Mouse (Mus musculus): ENCODE results near the gene Tmem121b. TPM values are rescaled to one million over a fixed set of nuclear protein-coding genes. Genes with fewer than 3 reads are reported as not detected.

The Tmem121b gene
- total and polyA plus RNA-seq, 3 experiments = 0.05 TPM; not detected in 2

- no peaks in the 10 kb centered on the region for H3K9me3 ChIP-seq (replicated peaks)
- no peak for TF ChIP-seq GATA2 (IDR thresholded peaks at IDR 0.05; ENCODE audit: borderline replicate concordance, low read depth, low read length)
- no peak for TF ChIP-seq CTCF (IDR thresholded peaks at IDR 0.05; ENCODE audit: low read depth, low read length)
- no peak for TF ChIP-seq TAL1 (conservative IDR thresholded peaks at IDR 0.05; ENCODE audit: low read depth, low read length)
- no peak for TF ChIP-seq POLR2AphosphoS5 (IDR thresholded peaks at IDR 0.05; ENCODE audit: insufficient replicate concordance, low read depth, low read length)
- TF ChIP-seq GATA1 (IDR thresholded peaks at IDR 0.05; ENCODE audit: borderline replicate concordance, low read length) = no peak
- ATAC-seq (ENCODE audit: extremely low read depth, insufficient number of reproducible peaks, low FRiP score, poor library complexity, severe bottlenecking) = no peak
- peaks cover 13% of the 10 kb centered on the region for H3K27me3 ChIP-seq (ENCODE audit: insufficient read depth, low read length)
- H3K36me3 ChIP-seq (replicated peaks) = peaks cover 14% of the 10 kb centered on the region
- no peak overlapping the region for H3K4me3 ChIP-seq (ENCODE audit: low read depth, low read length)
- DNase-seq (ENCODE audit: low spot score) = no peak
- H3K4me1 ChIP-seq (ENCODE audit: insufficient read depth, low read depth, low read length) = peaks cover 35% of the 10 kb centered on the region
Measured at GRCm38 (mm10) chr6:120532594-120532993, 39.0 kb upstream of the Tmem121b start.

- Histone ChIP-seq H3K4me3 (ENCODE audit: low read depth, low read length) (peak within 1 kb of the TSS; percentile 89), H3K4me1 (ENCODE audit: insufficient read depth, low read depth, low read length) (peaks cover 38% of the 10 kb centered on the region), H3K27me3 (ENCODE audit: insufficient read depth, low read length) (peaks cover 13% of the 10 kb centered on the region), H3K36me3 (replicated peaks) (peaks cover 23% of the 10 kb centered on the region), H3K9me3 (replicated peaks) (no peaks in the 10 kb centered on the region)
- ATAC-seq (ENCODE audit: extremely low read depth, insufficient number of reproducible peaks, low FRiP score, poor library complexity, severe bottlenecking) (peak; percentile 91), DNase-seq (ENCODE audit: low spot score) (peak; percentile 99)
- TF ChIP-seq CTCF (IDR thresholded peaks at IDR 0.05; ENCODE audit: low read depth, low read length) (no peak), GATA1 (IDR thresholded peaks at IDR 0.05; ENCODE audit: borderline replicate concordance, low read length) (no peak), TAL1 (conservative IDR thresholded peaks at IDR 0.05; ENCODE audit: low read depth, low read length) (no peak), GATA2 (IDR thresholded peaks at IDR 0.05; ENCODE audit: borderline replicate concordance, low read depth, low read length) (no peak), POLR2AphosphoS5 (IDR thresholded peaks at IDR 0.05; ENCODE audit: insufficient replicate concordance, low read depth, low read length) (no peak)
Measured at GRCm38 (mm10) chr6:120531020-120531965, 37.7 kb upstream of the Tmem121b start, which contains the start of gene Hdhd5. Gene Hdhd5 (minus strand): TSS chr6:120531319.

GRCm38 (mm10) chr6:120529123-120529522, 35.5 kb upstream of the Tmem121b start:
- Histone ChIP-seq H3K9me3 (replicated peaks) (no peaks in the 10 kb centered on the region), H3K4me3 (ENCODE audit: low read depth, low read length) (no peak overlapping the region), H3K36me3 (replicated peaks) (peaks cover 33% of the 10 kb centered on the region), H3K27me3 (ENCODE audit: insufficient read depth, low read length) (peaks cover 5% of the 10 kb centered on the region; the same call in 1 of the 2 replicates), H3K4me1 (ENCODE audit: insufficient read depth, low read depth, low read length) (peaks cover 38% of the 10 kb centered on the region)
- ATAC-seq (ENCODE audit: extremely low read depth, insufficient number of reproducible peaks, low FRiP score, poor library complexity, severe bottlenecking) (no peak), DNase-seq (ENCODE audit: low spot score) (no peak)
- no peak for TF ChIP-seq GATA2 (IDR thresholded peaks at IDR 0.05; ENCODE audit: borderline replicate concordance, low read depth, low read length)
- no peak for TF ChIP-seq GATA1 (IDR thresholded peaks at IDR 0.05; ENCODE audit: borderline replicate concordance, low read length)

- Histone ChIP-seq H3K36me3 (replicated peaks) (peaks cover 73% of the 10 kb centered on the region), H3K4me3 (ENCODE audit: low read depth, low read length) (no peak overlapping the region), H3K4me1 (ENCODE audit: insufficient read depth, low read depth, low read length) (peaks cover 14% of the 10 kb centered on the region), H3K9me3 (replicated peaks) (no peaks in the 10 kb centered on the region), H3K27me3 (ENCODE audit: insufficient read depth, low read length) (no peaks in the 10 kb centered on the region)
- TF ChIP-seq GATA1 (IDR thresholded peaks at IDR 0.05; ENCODE audit: borderline replicate concordance, low read length) = no peak
- no peak for ATAC-seq (ENCODE audit: extremely low read depth, insufficient number of reproducible peaks, low FRiP score, poor library complexity, severe bottlenecking)
- DNase-seq (ENCODE audit: low spot score) = no peak
Measured at GRCm38 (mm10) chr6:120524796-120525195, 31.2 kb upstream of the Tmem121b start.

GRCm38 (mm10) chr6:120519647-120520046, 26.0 kb upstream of the Tmem121b start:
- Histone ChIP-seq H3K9me3 (replicated peaks) (no peaks in the 10 kb centered on the region), H3K4me1 (ENCODE audit: insufficient read depth, low read depth, low read length) (peaks cover 9% of the 10 kb centered on the region), H3K27me3 (ENCODE audit: insufficient read depth, low read length) (no peaks in the 10 kb centered on the region), H3K4me3 (ENCODE audit: low read depth, low read length) (no peak overlapping the region), H3K36me3 (replicated peaks) (peaks cover 85% of the 10 kb centered on the region)
- DNase-seq (ENCODE audit: low spot score) (no peak), ATAC-seq (ENCODE audit: extremely low read depth, insufficient number of reproducible peaks, low FRiP score, poor library complexity, severe bottlenecking) (no peak)
- no peak for TF ChIP-seq POLR2AphosphoS5 (IDR thresholded peaks at IDR 0.05; ENCODE audit: insufficient replicate concordance, low read depth, low read length)
- no peak for TF ChIP-seq TAL1 (conservative IDR thresholded peaks at IDR 0.05; ENCODE audit: low read depth, low read length)
- TF ChIP-seq GATA1 (IDR thresholded peaks at IDR 0.05; ENCODE audit: borderline replicate concordance, low read length) = no peak
- TF ChIP-seq CTCF (IDR thresholded peaks at IDR 0.05; ENCODE audit: low read depth, low read length) = no peak
- no peak for TF ChIP-seq GATA2 (IDR thresholded peaks at IDR 0.05; ENCODE audit: borderline replicate concordance, low read depth, low read length)

GRCm38 (mm10) chr6:120517311-120517710, 23.7 kb upstream of the Tmem121b start:
- Histone ChIP-seq H3K9me3 (replicated peaks) (no peaks in the 10 kb centered on the region), H3K4me1 (ENCODE audit: insufficient read depth, low read depth, low read length) (peaks cover 9% of the 10 kb centered on the region), H3K36me3 (replicated peaks) (peaks cover 88% of the 10 kb centered on the region), H3K4me3 (ENCODE audit: low read depth, low read length) (no peak overlapping the region), H3K27me3 (ENCODE audit: insufficient read depth, low read length) (no peaks in the 10 kb centered on the region)
- TF ChIP-seq CTCF (IDR thresholded peaks at IDR 0.05; ENCODE audit: low read depth, low read length) (no peak), GATA1 (IDR thresholded peaks at IDR 0.05; ENCODE audit: borderline replicate concordance, low read length) (no peak), POLR2AphosphoS5 (IDR thresholded peaks at IDR 0.05; ENCODE audit: insufficient replicate concordance, low read depth, low read length) (no peak), GATA2 (IDR thresholded peaks at IDR 0.05; ENCODE audit: borderline replicate concordance, low read depth, low read length) (no peak), TAL1 (conservative IDR thresholded peaks at IDR 0.05; ENCODE audit: low read depth, low read length) (no peak)
- ATAC-seq (ENCODE audit: extremely low read depth, insufficient number of reproducible peaks, low FRiP score, poor library complexity, severe bottlenecking) (no peak), DNase-seq (ENCODE audit: low spot score) (no peak)
